Mouse (Mus musculus) heart, adult 18-20 months (tissue): ENCODE data around the gene Evc2. TPM values are rescaled to one million over a fixed set of nuclear protein-coding genes. Genes with fewer than 3 reads are reported as not detected.

Experiments
- total RNA-seq, 2 experiments: library from RNA; stranded (reverse); gene quantifications; 2 replicates each; pipeline ENCODE4 v1.2.3; 2021

Gene Evc2
- total RNA-seq, 2 experiments from 2014 or later: 4.9 to 7.9 TPM

Other genes with a start within 250 kb of the Evc2 start
- gene Crmp1, start 96.6 kb upstream of the Evc2 start, total RNA-seq: under 1 TPM; 0.54 to 0.99 TPM
- 1 to 10 TPM; 5.1 to 6.0 TPM for gene Evc, start 1.6 kb upstream of the Evc2 start, total RNA-seq